Mouse (Mus musculus) kidney, postnatal 10 days (tissue): Measurements from ENCODE around the gene Cwh43.

Experiments
- DNase-seq: peaks from one replicate; pipeline ENCODE4 v3.0.0; 2021; ENCODE audit warnings: mixed read lengths

Cwh43 gene

DNA sequence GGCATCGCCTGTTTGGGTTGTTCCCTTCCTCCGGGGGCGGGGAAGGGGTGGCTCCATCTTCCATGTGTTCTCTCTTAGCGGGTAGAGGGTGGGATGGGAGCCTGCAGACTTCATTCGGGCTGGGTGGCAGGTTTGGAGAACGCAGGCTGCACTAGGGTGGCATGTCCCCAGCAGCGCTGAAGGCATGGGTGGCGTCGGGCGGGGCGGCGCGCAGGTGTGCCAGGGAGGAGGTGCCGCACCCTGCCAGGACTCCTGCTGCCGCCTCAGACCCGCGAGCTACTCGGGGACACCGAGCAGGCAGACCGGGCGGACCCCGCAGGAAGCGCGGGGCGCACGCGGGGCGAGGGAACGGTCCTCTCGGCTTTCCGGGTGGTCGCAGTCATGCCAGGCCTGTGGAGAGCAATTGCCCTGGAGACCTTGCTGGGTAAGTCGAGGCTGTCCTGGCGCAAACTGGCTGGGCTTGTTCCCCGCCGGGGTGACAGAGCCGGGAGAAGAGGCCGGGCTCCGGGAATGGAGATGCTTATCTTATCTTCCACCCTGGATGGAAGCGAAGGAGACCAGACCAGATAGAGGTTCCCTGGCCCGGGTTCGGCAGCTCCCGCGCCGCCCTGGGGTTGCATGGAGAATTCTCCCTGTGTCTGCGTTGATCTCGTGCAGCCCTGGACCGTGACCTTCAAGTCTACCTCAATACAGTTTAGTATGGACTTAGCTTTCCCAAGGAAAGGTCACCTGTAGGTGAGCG lies at the start of gene Cwh43:
Gene Cwh43, plus strand, starts transcription at position 95 of the 742 bp plus-strand sequence.
- peak; percentile 31 for DNase-seq

DNA sequence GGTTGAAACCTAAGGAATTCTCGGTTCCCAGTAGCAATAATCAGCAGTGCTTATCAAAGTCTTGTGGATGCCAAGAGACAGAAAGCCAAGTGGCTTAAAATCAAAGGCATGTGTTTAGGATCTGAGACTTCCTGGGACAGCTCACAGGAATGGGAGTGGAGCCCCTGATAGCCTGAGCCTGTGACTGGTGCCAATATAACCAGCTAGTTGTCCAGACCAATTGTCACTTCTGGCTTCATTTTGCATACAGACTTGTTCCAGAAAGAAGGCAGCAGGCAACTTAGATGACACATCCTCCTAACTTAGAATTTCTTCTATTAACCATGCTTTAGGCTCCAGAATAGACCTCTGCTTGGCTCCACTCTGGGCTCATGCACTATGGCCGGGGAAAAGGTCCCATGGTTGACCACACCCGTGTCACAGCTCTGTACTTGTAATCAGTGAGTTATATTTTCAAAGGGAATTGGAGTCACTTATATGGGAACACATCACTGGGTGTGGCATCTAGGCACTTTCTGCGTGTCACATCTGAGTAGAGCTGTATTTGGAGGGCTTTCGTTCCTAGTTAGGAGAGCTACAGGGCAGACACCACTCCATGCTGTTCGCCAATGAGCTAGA lies 46.6 kb upstream of the Cwh43 start:
- no peak for DNase-seq

DNA sequence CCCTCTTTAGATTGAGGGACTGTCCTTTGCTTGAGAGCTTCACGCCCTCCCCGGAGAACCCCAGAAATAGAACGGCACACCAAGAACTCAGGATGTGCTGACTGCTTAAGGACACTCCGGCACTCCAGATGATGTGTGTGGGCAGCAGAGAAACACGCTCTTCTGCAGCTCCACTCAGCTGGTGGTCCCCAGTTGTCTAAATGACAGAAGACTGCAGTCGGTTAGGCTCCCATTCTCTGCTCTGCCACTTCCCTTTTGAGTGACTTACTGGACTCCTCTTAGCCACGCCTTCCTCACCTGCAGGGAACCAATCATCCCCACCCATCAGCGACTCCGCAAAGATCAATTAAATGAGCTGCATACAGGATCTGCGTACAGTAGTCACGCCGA lies 46.1 kb upstream of the Cwh43 start:
- no peak for DNase-seq

GRCm38 (mm10) chr5:73360240-73360639 lies 45.6 kb upstream of the Cwh43 start:
- DNase-seq: no peak

DNA sequence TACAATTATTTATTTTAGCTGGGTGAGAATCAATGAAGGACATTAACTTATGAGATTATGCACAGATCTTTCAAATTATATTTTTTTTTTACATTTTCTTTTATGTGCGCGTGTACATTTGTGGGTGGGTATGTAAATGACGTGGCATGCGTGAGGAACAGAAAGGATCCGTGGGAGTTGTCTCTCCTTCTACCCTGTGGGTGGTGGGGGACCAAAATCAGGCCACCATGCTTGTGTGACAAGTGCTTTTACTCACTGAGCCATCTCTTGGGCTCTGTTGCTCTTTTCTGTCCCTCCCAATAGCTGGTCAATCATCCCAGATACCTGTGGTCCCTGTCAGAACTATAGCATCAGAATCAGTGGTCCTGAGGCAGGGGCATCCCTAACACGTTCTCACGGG lies 43.5 kb upstream of the Cwh43 start:
- DNase-seq: no peak

DNA sequence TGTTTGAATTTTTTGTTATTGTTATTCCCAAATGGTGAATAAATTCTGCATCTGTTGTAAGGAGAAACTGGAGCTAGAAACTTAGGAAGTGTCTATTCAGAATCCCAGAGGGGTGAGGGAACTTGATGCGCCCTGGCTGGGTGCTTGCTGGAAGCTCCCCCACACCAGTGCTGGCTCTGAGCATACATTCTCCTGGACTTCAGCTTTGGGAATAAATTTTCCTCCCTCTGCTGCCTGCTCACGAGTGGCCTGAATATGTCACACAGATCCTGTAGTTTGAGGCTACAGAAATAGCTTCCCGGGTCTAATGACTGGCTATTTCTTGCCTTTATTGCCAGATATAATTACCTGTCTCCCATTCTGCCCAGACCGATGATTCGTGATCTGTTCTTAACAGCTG lies 43.1 kb upstream of the Cwh43 start:
- peak; percentile 29 for DNase-seq

- no peak for DNase-seq
These were observed 41.6 kb upstream of the Cwh43 start for GRCm38 (mm10) chr5:73364107-73364864.

- no peak for DNase-seq
These were observed 38.0 kb upstream of the Cwh43 start for GRCm38 (mm10) chr5:73367906-73368305.

- no peak for DNase-seq
These were observed 36.9 kb upstream of the Cwh43 start for GRCm38 (mm10) chr5:73368845-73369447.

DNA sequence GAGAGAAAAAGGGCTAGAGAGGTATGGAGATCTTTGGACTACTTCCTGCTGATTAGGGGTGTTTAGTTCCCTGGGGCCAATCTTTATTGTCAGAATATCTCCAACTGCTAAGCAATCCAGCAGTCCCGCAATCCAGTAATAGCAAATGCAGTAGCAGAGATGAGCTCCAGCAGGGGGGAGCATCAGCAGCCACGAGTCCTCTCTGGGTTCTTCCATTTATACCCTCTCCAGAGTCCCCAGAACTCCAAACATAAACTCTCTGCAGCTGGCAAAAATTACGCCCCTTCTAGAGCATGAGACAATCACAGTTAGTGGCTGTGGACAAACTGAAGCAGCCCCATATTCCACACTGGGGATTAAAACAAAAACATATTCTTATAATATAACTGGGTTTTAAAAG lies 36.1 kb upstream of the Cwh43 start:
- no peak for DNase-seq

DNA sequence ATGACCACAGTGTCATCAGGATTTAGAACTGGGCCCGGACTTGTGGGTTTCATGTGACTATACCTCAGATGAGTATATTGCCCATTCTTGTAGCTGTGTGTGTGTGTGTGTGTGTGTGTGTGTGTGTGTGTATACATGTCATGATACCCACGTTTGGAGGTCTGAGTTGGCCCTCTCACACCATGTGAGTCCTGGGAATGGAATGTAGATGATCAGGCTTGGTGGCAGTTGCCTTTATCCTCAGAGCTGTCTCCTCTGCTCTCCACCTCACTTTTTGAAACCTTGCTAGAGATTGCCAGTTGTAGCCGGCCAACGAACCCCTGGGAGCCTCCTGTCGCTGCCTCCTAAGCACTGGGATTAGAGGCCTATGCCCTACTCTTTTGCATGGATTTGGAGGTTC lies 33.3 kb upstream of the Cwh43 start:
- no peak for DNase-seq

DNA sequence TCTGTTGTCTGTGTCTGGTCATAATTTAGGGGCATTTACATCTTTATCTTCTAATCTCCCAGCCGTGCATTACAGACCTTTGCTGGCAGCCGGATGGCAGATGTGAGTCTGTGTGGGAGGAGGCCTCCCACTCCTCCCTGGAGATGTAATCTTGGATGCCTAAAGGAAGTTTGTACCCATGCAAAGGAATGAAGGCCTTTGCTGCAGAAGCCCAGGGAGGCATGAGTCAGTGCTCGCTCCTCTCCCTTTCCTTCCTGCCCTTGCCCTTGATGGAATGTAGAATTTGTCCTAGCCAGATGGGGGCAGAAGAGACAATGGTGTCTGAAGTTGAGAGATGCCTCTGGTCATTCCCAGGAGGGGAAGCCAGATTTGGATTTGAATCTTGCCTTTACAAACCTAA lies 32.7 kb upstream of the Cwh43 start:
- DNase-seq: no peak

- DNase-seq: no peak
These were observed 29.8 kb upstream of the Cwh43 start for GRCm38 (mm10) chr5:73376041-73376440.

GRCm38 (mm10) chr5:73376491-73376890 lies 29.4 kb upstream of the Cwh43 start:
- no peak for DNase-seq

- peak; percentile 93 for DNase-seq
These were observed 26.0 kb upstream of the Cwh43 start for GRCm38 (mm10) chr5:73379908-73380307.

GRCm38 (mm10) chr5:73380829-73381228 lies 25.0 kb upstream of the Cwh43 start:
- no peak for DNase-seq

- DNase-seq: no peak
These were observed 24.4 kb upstream of the Cwh43 start for GRCm38 (mm10) chr5:73381510-73381909.

DNA sequence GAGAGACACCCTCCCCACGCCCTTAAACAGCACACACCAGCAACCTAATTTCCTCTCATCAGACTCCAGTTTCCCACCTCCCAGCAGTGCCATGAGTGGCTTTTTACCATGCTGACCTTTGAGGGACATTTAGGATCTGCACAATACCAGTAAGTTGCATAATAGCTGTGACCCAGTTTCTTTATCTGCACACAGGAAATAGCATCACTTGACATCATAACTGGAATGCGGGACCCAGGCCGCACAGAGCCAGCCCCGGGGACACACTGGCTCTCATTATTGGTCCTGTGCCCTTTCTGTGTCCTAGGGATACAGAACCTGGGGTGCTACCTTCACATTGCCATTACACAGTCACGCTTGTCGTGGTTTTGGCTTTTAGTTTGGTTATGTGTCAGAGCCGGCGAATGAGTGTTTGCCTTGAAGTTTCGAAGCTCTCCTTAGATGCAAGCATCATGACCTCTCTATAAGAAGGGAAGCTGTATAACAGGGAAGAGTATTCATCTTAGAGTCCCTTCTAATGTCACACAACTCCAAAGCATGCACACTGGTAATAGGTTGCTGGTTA lies 23.8 kb upstream of the Cwh43 start:
- DNase-seq: no peak

GRCm38 (mm10) chr5:73382737-73383646 lies 22.9 kb upstream of the Cwh43 start:
- DNase-seq: peak; percentile 80

DNA sequence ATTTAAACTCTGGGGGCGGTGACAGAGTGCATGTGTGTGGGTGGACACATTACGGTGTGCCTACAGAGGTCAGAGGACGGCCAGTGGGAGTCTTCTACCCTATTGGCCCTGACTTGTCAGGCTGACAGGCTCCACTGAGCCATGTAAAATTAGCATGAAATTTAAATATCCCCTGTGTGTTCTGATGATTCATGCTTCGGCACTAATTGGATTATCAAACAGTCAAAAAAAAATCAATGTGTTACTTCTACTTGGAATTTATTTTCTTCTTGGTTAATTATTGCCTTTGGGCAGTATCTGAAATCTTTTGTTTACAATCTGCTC lies 22.3 kb upstream of the Cwh43 start:
- no peak for DNase-seq

- no peak for DNase-seq
These were observed 12.8 kb upstream of the Cwh43 start for GRCm38 (mm10) chr5:73393041-73393440.
